Mouse (Mus musculus) liver, embryonic 14.5 days (tissue): ENCODE data around the gene Nbl1.

Experiments
- CTCF ChIP-seq: IDR thresholded peaks from 2 replicates; pipeline ENCODE4 v1.5.1; 2016; ENCODE audit warnings: antibody characterized with exemption, low read depth, control low read depth
- EP300 ChIP-seq: IDR thresholded peaks from 2 replicates; pipeline ENCODE4 v1.6.1; 2016; ENCODE audit warnings: antibody characterized with exemption, low read depth

DNA sequence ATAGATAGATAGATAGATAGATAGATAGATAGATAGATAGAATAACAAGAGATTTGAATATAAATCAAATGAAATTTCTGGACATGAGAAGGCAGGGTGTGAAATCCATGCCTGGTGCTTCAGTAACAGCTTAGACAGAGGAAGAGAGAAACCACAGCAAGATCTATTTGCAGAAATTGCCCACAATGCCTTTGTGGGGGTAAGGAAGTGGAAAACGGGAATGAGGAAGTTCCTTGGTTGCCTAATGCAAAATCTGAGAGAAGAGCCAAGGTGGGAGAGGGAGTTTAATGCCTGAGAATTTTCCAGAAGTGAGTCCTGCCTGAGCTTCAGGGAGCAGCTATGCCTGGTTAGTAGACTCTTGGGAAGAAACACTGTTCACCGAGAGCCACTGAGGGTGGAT is 49.2 kb downstream of the Nbl1 start:
- no peak for TF ChIP-seq EP300
- TF ChIP-seq CTCF, result no peak
